Mouse (Mus musculus) CD4-positive, CD25-positive, alpha-beta regulatory T cell, adult 4 months (primary cell): ENCODE results near the gene Lin7c. TPM values are rescaled to one million over a fixed set of nuclear protein-coding genes. Genes with fewer than 3 reads are reported as not detected.
"Not testable (repeated sequence)": the region's sequence is repeated elsewhere in the genome, so short reads cannot be mapped to it uniquely, and the experiment has no call there.

Experiments used
- ATAC-seq: one replicate; pipeline ENCODE4 v1.8.0; 2017
- polyA plus RNA-seq, 2 experiments: library from polyadenylated mRNA; unstranded; fragments of 100-300 nt; shearing (Covaris generic); gene quantifications; one replicate each; pipeline ENCODE4 v1.2.1; 2017

Lin7c gene
- polyA plus RNA-seq, result 10 to 100 TPM; 65.9 to 69.6 TPM

DNA sequence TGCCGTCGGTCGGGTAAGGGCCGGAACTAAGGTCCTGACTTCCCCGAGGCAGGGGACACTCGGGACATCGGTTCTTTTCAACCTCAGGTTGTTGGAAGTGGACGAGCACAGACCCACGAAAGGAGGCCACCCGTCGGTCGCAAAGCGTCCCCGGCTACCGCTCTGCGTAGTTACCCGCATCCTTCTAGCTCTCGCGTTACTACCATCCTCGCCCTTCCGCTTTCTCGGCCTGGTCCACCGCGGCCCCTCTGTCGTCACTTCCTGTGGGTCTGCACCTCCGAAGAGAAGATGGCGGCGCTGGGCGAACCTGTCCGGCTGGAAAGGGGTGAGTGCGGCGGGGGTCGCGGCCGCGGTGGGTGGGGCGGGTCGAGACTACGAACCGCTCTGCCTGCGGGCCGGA, at the start of gene Lin7c:
TSS of gene Lin7c (plus strand) at position 257 of the 400 bp plus-strand sequence.
- ATAC-seq, result peak; percentile 94

DNA sequence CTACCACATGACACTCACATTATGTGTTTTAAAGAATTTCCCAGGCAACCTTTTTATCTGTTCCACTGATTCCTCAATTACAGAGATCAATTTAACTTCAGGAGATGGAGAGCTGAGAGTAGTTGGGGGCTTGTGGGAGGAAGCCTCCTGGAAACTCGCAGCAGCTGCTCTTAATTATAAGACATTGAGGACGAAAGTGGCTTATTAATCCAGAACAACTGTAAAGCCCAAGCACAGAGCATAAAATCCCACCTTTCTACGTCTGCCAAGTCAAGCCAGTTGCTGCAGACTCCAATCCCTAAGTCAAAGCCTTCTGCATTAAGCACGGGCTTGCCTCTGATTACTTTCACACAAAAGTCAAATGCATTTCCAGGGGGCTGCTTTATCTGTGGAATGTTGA, 44.3 kb upstream of the Lin7c start:
- no peak for ATAC-seq

DNA sequence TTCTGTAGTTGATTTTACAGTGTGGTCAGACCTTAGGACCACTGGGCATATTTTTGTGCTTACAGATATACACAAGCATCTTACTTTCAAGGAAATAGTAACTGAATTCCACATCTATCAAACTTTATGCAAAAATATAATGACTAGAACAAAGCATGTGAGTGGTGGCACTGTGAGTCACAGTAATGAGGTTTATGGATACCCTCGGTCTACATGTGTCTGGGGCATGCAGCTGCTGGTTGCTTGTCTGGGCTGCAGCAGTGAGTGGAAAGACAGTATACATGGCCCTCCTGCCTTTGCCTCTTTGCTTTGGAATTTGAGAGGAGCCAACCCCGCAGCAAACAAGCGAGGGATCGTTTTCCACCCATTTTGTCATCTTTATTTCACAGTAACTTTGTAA, 42.3 kb upstream of the Lin7c start:
- no peak for ATAC-seq

DNA sequence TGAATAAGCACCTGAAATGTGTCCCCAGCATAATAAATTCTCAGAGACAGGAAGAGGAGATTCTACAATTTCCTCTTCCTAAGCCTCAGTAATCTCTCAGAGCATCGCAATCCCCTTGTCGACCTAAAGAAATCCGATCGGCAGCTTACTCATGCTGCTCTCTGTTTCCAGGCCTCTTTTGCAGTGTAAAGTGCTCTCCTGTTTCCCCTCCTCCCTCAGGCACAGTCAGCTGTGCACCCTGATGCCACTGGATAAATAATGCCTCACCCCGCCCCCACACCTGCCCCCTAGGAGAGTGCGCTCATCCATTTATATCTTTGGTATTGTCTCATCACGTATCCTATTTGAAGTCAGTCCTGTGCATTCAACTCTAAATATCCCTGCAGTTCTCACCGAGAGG, 41.9 kb upstream of the Lin7c start:
- ATAC-seq, result no peak

DNA sequence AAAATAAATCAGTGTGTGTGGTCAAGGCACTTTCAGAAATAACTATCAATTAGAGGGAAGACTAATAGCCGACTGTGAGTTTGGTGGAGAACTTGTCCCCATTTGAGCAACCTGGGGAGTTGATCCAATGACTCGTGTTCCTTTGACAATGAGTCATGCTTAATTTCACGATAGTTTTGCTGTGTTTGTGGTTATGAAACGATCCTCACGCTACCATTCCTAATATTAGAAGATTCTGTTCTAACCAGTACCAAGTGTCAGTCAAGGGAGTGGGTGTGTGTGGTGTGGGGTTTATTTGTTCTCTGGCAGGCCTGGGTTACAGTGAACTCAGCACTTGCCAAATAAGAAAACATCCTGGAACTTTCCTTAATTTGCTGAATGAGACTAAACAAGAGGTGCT, 35.1 kb upstream of the Lin7c start:
- no peak for ATAC-seq

DNA sequence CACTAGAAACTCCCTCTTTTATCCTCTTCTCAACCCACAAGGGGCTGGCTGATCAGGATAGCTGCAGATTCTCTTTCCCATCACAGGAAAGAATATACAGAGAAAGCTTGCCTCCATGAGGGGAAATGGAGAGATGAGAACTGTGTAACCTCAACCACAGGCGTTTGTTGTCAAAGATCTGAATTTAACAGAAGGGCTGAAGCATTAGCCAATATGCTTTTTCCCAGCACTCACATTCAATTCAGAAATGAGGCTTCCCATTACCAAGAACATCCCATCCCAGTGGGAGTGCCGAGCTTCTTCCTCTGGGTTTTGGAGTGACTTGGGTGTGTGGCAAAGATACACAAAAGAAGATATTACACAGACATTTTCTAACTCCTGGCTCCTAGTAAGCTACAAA, 31.0 kb upstream of the Lin7c start:
- ATAC-seq, result no peak

DNA sequence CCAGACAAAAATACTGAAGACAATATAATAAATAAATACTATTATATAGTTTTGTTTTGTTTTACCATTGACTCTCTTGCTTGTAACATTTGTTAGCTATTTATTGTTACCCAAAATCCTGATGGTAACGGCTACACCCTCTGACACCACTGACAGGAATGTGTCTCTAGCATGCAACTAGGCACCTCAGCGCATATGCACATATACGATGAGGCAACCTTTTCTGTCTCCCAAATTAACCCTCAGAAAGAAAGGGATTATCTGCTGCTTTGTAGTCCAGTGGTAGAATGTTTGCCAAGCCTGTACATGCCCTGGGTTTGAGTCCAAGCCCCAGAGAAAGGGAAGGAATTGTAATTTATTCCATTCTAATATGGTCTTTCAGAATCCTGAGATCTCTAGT, 29.8 kb upstream of the Lin7c start:
- ATAC-seq, result no peak

DNA sequence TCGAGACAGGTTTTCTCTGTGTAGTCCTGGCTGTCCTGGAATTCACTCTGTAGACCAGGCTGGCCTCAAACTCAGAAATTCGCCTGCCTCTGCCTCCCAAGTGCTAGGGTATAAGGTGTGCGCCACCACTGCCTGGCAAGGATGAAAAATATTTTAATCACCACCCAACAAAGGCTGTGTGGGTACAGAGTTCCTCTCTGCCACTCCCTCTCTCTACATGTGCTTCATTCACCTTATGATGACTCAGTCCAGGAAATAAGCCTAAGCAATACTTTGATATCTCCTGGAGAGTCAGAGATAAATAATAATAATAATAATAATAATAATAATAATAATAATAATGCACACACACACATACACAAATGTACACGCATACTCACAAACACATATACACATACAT, 11.2 kb upstream of the Lin7c start:
- ATAC-seq, result not testable (repeated sequence)

DNA sequence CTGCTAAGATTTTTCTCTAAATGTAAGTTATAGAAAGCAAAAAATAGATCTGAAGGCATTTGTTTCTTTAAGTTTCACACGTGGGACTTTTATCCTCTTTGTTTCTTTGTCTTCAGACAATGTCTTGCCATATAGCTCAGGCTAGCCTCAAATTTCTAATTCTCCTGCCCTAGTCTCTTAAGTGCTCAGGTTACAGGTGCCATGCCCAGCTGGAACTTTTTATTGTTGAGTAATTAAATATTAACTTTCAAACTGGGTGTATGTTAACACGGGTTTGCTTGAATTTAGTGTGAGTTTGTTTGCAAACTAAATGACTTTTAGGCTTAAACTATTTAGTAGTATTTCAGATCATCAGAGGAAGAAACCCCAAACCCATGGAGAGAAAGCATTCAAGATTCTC, 9.5 kb upstream of the Lin7c start:
- ATAC-seq, result no peak

DNA sequence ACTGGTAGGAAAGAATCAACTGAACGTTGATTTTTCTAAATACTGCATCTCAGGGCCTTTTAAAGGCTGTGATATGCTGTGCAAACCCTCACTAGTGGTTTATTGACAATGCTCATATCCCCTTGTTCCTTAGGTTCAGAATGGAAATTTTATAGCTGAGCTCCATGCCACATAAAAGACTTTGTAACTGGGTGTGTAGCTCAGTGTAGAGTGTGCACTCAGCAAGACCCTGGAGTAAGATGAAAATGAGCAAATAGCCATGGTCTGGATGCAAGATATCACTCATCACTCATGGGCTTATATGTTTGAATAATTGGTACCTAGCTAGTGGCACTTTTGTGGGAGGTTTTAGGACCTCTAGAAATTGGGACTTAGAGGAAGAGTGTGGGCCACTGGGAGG, 9.0 kb upstream of the Lin7c start:
- ATAC-seq, result no peak

DNA sequence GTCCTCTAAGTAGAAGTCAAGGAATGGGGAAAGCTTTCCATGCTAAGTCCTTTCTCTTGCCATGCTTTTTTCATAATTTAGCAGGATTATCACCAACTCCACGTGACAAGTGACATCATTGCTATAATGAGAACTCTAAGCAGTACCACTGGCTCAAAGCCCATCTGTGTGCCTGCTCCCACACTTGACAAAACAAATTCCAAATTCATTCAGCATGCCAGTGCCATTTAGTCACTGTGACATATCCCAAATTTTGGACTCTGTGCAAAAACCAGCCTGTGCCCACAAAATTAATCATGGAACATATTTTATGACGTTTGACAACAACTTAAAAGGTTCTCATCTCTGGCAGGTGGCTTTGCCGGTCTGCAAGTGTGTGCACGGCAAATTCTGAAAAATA, 6.5 kb upstream of the Lin7c start:
- ATAC-seq, result no peak

DNA sequence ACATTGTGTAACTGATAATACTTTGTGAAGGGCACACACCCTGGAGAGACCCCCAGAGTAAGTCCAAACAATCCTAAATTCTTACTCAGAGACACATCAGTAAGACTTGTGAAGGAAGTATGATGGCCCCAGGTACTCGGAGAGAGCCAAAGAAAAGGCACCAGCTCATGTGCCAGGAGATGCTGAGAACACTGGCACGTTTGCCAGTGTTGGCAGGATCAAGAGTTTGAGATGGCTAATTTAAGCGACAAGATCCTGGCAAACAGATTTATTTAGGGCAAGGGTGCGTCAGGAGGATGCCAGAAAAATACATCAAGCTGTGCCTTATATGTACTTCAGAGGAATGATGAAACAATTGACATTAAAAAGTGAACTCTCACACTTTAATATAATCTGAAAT, 6.1 kb upstream of the Lin7c start:
- no peak for ATAC-seq

DNA sequence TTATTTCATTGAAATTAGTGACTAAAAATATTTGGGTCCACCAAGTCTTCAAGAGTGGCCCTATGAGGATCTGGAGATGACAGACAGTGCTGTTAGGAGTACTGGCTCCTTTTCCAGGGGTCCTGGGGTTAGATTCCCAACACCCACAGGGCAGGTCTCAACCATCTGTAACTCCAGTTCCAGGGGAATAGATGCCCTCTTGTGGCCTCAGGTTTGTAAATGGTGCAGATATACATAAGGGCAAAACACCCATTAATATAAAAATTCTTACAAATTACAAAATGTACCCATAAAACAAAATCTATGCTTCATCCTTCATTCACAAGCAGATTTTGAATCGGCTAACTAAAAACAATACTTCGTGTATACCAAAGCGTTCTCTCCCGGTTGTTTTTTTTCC, 585 bp upstream of the Lin7c start:
- ATAC-seq, result peak; percentile 30

DNA sequence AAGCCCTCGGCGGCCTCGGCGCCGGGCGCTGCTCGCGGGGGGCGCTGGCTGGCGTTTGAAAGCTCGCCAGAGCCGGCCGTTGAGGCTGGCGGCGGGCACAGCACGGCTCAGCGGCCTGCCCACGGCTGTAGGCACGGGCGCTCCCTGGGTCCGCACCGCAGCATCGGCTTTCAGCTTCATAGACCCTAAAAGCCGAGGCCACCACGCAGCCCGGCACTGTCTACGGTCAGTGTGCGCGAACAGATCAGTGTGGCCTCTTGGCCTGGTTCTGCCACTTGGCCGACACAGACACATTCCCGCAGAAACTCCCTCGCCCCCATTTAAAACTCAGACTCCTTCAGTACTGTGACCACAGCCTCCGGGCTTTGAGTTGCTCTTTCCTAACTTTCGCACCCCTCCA, 378 bp downstream of the Lin7c start:
- ATAC-seq, result peak; percentile 23

DNA sequence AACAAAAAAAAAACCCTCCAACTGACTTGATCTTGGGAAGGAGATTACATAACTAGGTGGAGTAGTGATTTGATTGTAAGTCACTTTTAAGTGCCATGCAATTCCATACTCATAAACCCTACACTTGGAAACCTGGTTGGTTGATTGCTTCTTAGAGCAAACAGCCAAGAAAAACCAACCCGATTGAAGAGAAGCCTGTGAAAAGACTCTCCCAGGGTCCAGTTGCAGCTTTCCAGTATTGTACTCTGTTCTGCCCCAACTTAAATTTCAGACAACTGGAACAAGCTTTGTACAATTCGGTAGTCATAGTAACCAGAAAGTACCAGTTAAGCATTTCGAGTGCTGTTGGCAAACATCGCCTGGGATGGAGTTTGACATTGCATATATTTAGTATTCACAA, 818 bp downstream of the Lin7c start:
- ATAC-seq, result no peak

DNA sequence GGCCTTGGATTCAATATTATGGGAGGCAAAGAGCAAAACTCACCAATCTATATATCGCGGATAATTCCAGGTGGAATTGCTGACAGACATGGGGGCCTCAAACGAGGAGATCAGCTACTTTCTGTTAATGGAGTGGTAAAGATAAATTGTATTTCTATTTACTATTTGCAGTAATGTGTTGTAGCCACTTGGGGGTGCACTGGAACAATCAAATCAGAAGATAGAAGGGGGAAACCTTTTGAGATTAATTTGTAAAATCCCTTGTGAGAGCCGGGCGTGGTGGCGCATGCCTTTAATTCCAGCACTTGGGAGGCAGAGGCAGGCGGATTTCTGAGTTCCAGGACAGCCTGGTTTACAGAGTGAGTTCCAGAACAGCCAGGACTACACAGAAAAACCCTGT, 5.7 kb downstream of the Lin7c start:
- ATAC-seq, result peak; percentile 68

DNA sequence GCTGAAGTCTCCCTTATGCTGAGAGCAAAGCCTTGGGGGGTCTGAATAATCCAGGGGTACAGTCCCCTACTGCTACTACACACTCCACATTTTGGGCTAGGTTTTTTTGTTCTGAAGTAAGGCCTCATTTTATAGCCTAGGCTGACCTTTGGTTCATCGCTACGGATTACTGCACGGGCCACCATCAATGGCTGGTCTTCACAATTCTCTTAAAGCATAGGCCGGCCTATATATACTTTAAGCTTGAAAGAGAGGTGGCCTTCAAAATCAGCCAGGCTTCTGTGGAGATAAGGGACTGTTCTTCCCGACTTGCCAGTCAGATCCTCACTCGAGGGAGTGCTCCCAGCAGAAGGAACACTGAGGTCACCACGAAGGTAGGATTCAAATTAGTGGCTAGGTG, 12.2 kb downstream of the Lin7c start:
- no peak for ATAC-seq

DNA sequence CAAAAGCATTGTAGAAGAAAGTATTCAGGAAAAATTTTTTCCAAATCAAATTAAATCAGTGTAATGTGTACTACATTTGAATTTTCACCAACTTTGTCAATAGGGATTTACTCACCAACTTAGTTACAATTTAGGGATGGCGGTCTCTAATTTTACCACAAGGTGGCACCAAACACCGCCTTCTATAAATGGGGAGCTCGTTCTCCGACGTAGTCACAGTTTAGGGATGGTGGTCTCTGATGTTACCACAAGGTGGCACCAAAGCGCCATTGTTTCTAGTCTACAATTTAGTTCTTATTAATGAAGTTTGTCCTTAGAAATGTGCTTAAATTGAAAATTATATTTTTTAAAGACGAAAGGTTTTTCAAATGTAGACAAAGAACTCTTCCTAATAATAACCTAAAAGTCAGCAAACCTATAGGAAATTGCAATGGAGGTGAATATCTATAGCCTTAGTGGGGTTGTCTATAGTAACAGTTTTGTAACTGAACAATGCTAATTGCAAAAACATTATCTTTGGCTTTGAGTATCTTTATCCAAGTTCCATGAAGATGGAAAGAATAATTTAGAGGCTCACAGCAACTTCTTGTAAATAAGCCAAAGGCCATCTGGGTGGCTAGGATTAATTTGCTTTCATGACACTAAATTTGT, 13.6 kb downstream of the Lin7c start:
- peak; percentile 99 for ATAC-seq

DNA sequence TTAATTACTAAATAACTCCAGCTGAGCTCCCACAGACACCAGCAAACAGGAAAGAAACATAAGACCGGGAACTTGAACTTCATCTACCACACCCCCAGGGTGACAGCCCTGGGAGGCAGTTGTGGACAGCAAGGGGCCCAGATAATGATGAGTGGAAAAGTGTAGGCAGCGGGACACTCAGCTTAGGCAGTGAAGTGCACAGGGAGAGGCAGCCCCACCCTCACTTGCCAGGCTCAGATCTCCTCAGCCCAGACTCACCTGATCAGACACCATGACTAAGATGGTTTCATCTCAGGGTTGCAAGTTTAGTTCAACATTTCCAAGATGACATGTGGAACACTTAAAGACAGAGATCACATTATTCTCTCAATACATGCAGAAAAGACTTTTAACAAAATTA, 18.5 kb downstream of the Lin7c start:
- ATAC-seq, result no peak

DNA sequence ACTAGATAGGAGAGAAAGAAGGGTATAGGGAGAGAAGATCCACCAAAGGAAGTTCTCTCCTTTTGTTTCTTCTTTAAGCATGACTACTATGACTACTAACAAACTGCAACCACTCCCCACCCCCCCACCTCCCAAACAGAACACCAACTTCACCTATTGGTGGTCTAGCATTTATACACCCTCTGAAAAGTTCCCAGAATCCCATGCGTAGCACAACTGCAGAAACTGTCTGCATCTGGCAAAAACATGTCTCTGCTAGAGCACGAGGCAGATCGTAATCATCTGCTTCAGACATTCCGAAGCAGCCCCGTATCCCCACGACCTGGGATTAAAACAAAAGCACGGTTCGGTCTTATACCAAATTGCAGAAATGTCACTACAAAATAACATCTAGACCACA, 21.6 kb downstream of the Lin7c start:
- ATAC-seq, result no peak

DNA sequence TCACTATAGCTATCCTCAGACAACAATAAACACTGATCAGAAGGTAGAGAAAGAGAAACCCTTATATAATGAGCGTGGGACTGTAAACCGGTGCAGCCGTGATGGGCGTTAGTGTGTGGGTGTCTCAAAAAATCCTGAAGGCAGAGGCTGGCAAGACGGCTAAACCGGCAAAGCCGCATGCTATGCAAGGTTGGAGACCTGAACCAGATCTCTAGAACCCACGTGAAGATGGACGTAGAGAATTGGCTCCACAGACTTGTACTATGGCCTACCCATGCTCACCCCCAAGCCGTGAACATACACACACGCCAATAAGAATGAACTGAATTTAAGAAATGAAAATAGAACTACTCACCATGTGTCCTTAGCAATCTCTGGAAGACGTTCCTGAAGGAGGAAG, 22.1 kb downstream of the Lin7c start:
- no peak for ATAC-seq

DNA sequence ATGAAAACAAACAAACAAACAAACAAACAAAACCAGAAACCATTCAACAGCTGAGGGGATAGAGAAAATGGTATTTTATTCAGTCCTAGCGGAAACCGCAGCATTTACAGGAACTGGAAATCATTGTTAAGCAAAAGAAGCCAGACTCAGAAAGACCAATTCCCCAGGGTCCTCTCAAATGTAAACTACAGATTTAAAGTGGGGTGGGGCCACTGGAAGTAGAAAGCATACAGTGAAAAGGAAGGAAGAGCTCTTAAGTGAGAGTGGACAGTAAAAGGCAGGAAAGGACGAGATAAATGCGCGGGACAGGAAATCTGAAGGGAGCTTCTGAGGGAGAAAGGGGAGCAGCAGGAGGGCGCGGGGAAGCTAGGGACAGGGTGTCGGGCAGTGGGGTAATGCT, 22.6 kb downstream of the Lin7c start:
- no peak for ATAC-seq

DNA sequence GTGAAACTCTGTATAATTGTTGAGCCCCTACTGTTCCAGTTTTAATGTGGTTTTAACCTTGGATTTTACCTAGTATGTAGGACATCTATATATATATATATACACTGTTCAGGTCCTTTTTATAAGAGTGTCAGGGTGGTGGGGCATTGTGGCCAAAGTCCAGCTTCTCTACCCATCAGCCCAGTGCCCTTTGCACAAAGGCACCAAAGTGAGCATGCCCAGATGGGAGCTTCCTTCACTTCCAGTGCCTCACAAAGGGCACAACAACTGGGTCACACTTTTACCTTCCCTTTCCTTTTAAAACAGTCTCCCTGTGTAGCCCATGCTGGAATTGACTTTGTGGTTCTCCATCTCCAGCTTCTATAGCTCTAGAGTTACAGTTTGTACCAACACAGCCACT, 23.9 kb downstream of the Lin7c start:
- no peak for ATAC-seq

DNA sequence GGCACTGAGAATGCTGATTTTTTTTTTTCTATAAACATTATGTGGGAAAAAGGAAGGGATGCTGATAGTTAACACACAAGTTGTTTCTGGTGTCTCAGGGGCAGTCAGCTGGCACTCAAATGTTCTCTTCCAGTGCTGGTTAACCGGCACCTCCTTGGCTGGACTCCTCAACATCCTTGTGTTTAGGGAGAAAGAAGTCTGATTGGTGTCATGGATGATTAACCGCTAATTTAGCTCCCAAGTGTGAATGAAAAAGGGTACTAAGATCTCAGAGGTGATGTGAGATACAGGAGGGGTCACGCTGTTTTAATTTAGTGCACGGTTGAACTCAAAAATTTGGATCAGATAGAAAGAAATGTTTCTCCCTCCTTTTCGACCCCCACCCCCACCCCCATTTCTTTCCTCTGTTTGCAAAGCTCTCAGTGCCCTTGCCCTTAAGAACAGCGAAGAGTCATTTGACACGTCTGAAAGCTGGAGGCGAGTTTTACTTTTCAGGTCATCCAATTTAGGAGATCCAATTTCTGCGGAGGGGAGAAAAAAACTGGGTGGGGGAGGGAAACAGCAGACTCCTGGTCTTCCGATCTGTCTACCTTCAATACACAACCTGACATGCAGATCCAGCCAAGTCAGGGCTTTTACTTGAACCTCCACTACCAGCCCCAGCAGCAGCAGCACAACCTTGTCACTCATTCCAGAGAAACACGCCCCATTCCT, 26.3 kb downstream of the Lin7c start:
- no peak for ATAC-seq
